Mouse (Mus musculus) left cerebral cortex, postnatal 36 days (tissue): Measurements from ENCODE around the gene Osbpl5. TPM values are rescaled to one million over a fixed set of nuclear protein-coding genes. Genes with fewer than 3 reads are reported as not detected.

Source experiments
- DNase-seq, 2 experiments: peaks; one replicate each; pipeline ENCODE4 v3.0.0; 2021 to 2022; ENCODE audit warnings: low spot score in 2 of 2, mixed read lengths in 1 of 2
- intact Hi-C: fragments of 180-260 bp; cut with DNase I; formaldehyde crosslinking; loops from one replicate; pipeline ENCODE4 v1.15.1; 2025
- total RNA-seq, 2 experiments: library from RNA; stranded (reverse); gene quantifications; 2 replicates each; pipeline ENCODE4 v1.2.3; 2021

Gene Osbpl5
- 10 to 100 TPM; 31.3 to 43.6 TPM for total RNA-seq

DNA sequence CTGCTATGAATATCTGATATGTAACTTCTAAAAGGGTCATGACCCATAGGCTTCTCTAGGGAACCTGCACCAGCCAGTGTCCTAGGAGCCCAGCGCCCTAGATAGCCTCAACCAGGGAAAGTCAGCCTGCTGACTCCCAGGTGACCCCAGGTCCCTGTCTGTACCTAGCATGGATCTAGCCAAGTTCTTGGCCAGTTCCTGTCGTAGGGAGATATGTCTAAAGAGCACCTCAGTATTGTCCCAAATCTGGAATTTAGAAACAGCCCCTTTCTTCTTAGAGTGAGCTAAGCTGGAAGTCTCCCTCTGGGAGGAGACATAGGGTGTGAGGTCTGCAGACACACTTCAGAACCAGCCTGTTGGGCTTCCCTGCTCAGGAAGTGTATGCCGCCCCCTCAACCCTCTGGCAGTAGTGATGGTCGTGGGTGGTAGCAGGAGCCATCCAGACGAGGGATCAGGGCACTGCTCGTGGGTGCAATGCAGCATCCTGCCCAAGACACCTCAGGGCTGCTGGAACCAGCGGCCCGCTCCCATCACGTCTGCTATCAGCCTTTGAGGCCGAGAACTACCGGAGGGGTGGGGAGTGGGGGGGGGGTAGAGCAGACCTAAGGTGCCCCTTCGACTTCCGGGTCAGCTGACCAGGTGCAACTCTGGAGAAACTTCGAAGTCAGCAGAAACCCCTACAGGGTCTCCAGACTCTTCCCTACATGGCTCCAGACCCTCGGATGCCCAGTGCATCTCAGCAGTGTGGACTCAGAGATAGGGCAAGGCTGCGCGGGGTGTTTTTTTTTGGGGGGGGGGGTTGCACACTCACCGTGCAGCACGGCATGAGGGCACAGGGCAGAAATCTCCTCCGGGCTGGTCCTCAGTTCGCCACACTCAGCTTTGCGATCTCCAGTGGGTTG lies at the start of gene Osbpl5:
Osbpl5 (minus strand) TSS at position 861 of the 902 bp plus-strand sequence.
- intact Hi-C loops = loop anchor here (10.0 kb wide), 1 partner anchor 272 kb away; no protein-coding TSS in a partner anchor
- DNase-seq = peak; percentile 44 to 46

- intact Hi-C loops = no loop called here
- peak; percentile 16 to 32 for DNase-seq
These were observed 48.4 kb upstream of the Osbpl5 start for GRCm38 (mm10) chr7:143805199-143805624.

DNA sequence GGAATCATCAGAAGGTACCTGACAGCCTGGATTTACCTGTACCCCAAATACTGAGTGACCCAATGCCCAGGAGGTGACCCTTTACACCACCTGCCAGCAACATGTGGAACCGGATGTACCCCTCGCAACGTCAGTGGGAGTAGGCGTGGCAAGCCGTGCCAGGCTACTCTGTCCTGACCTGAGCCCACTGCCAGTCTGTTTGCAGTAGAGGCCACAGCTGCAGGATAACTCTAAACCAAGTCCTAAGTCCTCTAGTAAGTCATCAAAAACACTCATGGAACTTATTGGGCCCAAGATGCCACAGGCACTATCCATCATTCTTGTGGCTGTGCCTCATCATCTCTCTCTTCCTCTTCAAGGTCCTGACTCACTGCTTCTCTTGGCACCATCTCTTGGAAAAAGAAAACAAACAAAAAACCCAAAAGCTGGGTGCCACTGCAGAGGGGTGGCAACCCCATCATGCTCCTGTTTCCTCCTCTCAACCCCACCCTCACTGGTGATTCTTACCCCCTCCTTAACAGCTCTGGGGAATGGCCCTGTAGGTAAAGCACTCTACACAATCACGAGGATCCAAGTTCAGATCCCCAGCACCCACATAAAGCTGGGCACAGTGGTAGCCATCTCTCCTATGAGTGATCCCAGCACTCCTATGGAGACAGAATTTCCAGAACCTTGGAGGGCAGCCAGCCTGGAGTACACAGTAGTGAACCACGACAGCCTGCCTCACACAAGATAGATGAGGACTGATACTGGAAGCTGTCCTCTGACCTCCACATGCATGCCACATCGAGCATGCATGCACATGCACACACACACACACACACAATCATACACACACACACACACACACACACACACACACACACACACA lies 44.6 kb upstream of the Osbpl5 start:
- intact Hi-C loops = no loop called here
- no peak for DNase-seq

DNA sequence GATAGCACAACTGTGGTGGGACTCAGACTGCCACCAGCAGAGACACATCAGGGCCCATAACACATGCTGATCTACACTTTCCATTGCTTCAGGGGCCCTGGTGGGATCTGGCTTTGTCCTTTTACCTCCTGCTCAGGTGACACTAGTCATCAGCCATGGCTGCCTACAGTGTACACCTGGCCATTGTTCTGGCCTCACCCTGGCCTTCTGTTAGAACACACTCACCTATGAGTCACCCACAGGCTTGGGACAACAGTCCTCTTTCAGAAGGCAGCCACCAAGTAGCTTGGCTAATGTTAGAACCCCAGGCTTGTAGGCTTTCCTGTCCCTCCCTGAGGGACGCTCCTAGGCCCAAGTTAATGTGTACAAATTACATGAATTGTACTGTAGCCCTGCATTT lies 44.0 kb upstream of the Osbpl5 start:
- DNase-seq = no peak
- intact Hi-C loops = no loop called here

- intact Hi-C loops = no loop called here
- no peak for DNase-seq
These were observed 42.0 kb upstream of the Osbpl5 start for GRCm38 (mm10) chr7:143798783-143799182.

- intact Hi-C loops = no loop called here
- no peak for DNase-seq
These were observed 36.3 kb upstream of the Osbpl5 start for GRCm38 (mm10) chr7:143793121-143793520.

- intact Hi-C loops = no loop called here
- no peak for DNase-seq
These were observed 35.7 kb upstream of the Osbpl5 start for GRCm38 (mm10) chr7:143792336-143792985.

- peak; percentile 67 to 73 for DNase-seq
- intact Hi-C loops = no loop called here
These were observed 27.4 kb upstream of the Osbpl5 start, which contains the start of gene Mrgpre for GRCm38 (mm10) chr7:143783996-143784829. TSS of gene Mrgpre (minus strand) at chr7:143784500.

DNA sequence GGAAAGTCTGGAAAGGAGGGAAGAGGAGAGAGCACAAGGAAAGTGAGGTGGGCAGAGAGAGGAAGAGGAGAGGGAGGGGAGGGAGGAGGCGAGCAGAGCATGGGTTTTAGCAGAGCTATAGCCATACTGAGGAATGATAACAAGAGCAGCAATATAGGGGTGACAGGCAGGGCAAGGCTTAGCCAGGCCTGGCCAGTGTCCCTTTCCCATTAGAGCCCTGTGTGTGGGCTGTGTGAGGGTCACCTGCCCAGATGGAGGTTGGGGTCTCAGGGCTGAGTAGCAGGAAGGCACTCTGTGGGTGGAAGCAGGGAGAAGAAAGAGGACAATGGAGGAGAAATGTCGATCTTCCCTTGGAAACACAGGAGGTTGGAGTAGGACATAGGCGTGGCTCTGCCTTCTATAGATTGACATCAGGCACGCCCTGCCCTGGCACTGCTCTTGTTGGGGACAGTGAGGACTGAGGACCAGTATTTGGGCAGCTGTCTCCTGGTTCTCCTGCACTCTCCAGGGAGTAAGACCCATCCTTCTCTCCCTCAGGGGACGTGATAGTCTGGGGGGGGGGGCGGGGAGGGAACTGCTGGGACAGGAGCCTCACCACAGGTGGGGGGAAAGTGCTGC lies 26.7 kb upstream of the Osbpl5 start:
- no peak for DNase-seq

DNA sequence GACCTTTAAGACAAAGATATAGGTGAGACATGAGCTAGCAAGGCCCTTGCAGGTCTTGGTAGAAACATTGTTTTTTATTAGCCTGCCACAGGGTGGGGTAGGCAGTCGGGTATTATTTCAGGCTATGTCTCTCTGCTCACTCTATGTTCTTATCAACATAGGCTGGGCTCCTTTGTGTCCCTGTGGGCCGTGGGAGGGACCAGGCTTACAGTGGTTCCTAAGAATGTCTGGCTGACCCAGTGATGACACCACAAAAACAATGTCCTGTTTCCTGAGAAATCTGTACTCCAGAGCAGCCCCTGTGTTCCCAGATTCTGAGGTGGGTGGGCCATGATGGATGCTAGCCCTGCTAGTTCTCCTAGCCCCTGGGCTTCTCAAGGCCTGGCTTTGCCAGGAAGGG lies 20.6 kb upstream of the Osbpl5 start:
- intact Hi-C loops = no loop called here
- DNase-seq = no peak

More for the DNA sequence above, 26.7 kb upstream of the Osbpl5 start:
- intact Hi-C loops = no loop called here

GRCm38 (mm10) chr7:143776137-143776536 lies 19.4 kb upstream of the Osbpl5 start:
- no peak for DNase-seq
- intact Hi-C loops = no loop called here

- DNase-seq = no peak
- intact Hi-C loops = no loop called here
These were observed 12.7 kb upstream of the Osbpl5 start for GRCm38 (mm10) chr7:143769461-143769860.

- intact Hi-C loops = no loop called here
These were observed 11.5 kb upstream of the Osbpl5 start for GRCm38 (mm10) chr7:143768267-143768666.

GRCm38 (mm10) chr7:143766893-143767292 lies 10.1 kb upstream of the Osbpl5 start, which contains the start of gene Mrgprg:
TSS of gene Mrgprg (minus strand) at chr7:143766993.
- intact Hi-C loops = no loop called here
- DNase-seq = no peak

More at GRCm38 (mm10) chr7:143768267-143768666, 11.5 kb upstream of the Osbpl5 start:
- DNase-seq = no peak

DNA sequence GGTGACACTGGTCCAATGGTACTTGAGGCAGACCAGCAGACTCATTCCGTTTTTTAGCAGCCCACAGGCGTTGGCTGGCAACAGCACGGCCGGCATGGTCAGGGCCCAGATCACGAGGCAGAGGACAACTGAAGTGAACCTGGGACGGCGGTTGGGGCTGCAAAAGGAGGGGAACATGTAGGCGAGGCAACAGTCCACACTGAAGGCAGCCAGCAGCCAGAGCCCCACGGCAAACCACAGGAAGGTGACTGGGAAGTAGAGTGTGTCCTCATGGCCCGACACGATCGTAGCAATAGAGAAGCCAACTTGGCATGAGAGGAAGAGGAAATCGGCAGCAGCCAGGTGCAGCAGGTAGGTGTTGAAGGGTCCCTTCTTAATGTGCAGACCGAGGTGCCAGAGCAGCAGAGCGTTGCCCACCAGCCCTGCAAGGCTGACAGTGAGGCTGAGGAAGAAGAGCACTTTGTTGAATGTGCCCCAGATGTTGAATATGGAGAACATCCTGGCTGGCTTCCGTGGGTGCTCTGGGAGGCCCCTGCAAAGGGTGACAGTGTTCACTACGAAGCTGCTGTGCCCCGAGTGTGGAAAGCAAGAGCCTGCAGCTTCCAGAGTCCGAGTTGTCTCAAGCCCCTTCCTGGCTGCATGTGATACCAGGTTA lies 8.2 kb upstream of the Osbpl5 start:
- DNase-seq = no peak
- intact Hi-C loops = loop anchor here (5.0 kb wide), 1 partner anchor 173 kb away; no protein-coding TSS in a partner anchor

DNA sequence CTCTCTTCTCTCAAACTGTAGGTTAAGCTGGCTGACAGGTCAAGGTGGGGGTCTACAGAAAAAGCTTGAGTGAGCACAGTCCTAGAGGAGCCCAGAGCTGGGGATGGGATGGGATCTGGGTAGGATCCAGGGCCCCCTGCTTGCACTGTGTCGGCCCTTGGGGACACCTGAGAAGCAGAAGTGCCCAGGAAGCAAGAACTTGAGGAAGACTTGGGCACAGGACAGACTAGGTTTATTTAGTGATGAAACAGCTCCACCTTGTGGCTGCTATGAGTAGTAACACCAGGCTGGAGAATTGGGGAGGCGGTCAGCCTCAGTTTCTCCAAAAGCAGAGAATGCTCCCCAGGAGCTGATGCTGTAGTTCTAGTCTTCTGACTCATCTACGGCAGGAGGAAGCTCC lies 7.0 kb upstream of the Osbpl5 start:
- DNase-seq = no peak
- intact Hi-C loops = loop anchor here (2.0 to 5.0 kb wide), 2 partner anchors 57 to 171 kb away; no protein-coding TSS in a partner anchor

DNA sequence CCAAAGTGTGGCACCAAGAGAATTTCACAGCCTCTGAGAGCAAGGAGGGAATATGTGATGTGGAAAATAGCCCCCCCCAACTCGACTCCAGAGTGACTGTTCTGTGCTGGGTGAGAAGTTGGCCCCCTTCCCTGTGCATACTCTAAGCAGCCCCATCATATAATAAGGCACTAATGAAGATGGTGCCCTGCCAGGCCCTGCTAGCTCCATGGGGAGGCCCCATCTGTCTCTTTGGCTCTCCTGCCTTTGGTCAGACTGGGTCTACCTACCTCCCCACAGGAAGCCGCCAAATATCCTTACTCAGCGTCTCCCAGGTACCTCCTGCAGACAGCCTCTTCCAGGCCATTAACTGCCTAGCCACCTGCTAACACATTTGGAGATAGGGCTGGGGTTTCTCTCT lies 2.2 kb upstream of the Osbpl5 start:
- intact Hi-C loops = loop anchor here (10.0 kb wide), 1 partner anchor 274 kb away; no protein-coding TSS in a partner anchor

DNA sequence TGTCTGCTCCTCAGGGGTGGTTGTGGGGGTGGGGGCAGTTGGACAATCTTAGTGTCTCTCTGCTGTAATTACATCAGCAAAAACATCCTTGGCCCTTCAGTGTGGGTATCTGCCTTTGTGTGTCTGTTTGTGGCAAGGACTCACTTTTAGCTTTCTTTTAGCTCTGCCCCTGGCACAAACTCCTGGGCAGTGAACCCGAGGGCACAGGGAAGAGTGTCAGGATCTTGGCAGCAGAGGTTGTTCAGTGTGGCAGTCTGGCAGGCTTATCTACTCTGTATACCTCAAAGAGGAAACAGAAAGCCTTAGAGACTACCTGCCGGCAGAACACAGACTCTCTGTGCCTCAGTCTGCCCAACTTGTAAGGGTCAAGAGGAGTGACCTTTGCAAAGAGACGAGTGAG lies 911 bp upstream of the Osbpl5 start:
- DNase-seq = no peak
- intact Hi-C loops = loop anchor here (10.0 kb wide), 1 partner anchor 273 kb away; no protein-coding TSS in a partner anchor

More for the DNA sequence above, 2.2 kb upstream of the Osbpl5 start:
- DNase-seq = no peak
